Mouse (Mus musculus): Measurements from ENCODE around the gene Sh3bp1. TPM values are rescaled to one million over a fixed set of nuclear protein-coding genes. Genes with fewer than 3 reads are reported as not detected.
A peak's percentile ranks its signal among the peaks of the same experiment; 100 is the strongest.
"Not testable (repeated sequence)": the region's sequence is repeated elsewhere in the genome, so short reads cannot be mapped to it uniquely, and the experiment has no call there.

Sh3bp1 gene
- total RNA-seq, 2 experiments from 2014 or later, result 25.3 to 26.0 TPM

- DNase-seq (ENCODE audit: low spot score in 2 of 2), result peak; percentile 83
Observed at GRCm38 (mm10) chr15:78876991-78877809, 22.4 kb upstream of the Sh3bp1 start, which contains the start of gene Gga1. Gene Gga1, plus strand, starts transcription at chr15:78877190.

GRCm38 (mm10) chr15:78877810-78878390 lies 21.7 kb upstream of the Sh3bp1 start:
- no peak for DNase-seq (ENCODE audit: low spot score in 2 of 2)

GRCm38 (mm10) chr15:78878792-78879516 lies 20.6 kb upstream of the Sh3bp1 start:
- not testable (repeated sequence) for DNase-seq (ENCODE audit: low spot score in 2 of 2)

GRCm38 (mm10) chr15:78880432-78880831 lies 19.1 kb upstream of the Sh3bp1 start:
- DNase-seq (ENCODE audit: low spot score in 2 of 2), result no peak

- DNase-seq (ENCODE audit: low spot score in 2 of 2), result no peak
Observed at GRCm38 (mm10) chr15:78881828-78882227, 17.7 kb upstream of the Sh3bp1 start.

GRCm38 (mm10) chr15:78889401-78889853 lies 10.1 kb upstream of the Sh3bp1 start:
- no peak for DNase-seq (ENCODE audit: low spot score in 2 of 2)

- DNase-seq (ENCODE audit: low spot score in 2 of 2), result no peak
Observed at GRCm38 (mm10) chr15:78892440-78892839, 7.1 kb upstream of the Sh3bp1 start.

- DNase-seq (ENCODE audit: low spot score in 2 of 2), result no peak
Observed at GRCm38 (mm10) chr15:78894726-78895125, 4.8 kb upstream of the Sh3bp1 start.

- no peak for DNase-seq (ENCODE audit: low spot score in 2 of 2)
Observed at GRCm38 (mm10) chr15:78895741-78896140, 3.8 kb upstream of the Sh3bp1 start.

GRCm38 (mm10) chr15:78896149-78896548 lies 3.4 kb upstream of the Sh3bp1 start:
- no peak for DNase-seq (ENCODE audit: low spot score in 2 of 2)

GRCm38 (mm10) chr15:78897488-78897887 lies 2.1 kb upstream of the Sh3bp1 start:
- no peak for DNase-seq (ENCODE audit: low spot score in 2 of 2)

- DNase-seq (ENCODE audit: low spot score in 2 of 2), result no peak
Observed at GRCm38 (mm10) chr15:78898507-78899001, 1.0 kb upstream of the Sh3bp1 start.

- no peak for DNase-seq (ENCODE audit: low spot score in 2 of 2)
Observed at GRCm38 (mm10) chr15:78899409-78899739, 194 bp upstream of the Sh3bp1 start, which contains the start of gene Gm49510. Gene Gm49510, plus strand, starts transcription at chr15:78899667.

- DNase-seq (ENCODE audit: low spot score in 2 of 2), result no peak
Observed at GRCm38 (mm10) chr15:78900585-78901421, 1.2 kb downstream of the Sh3bp1 start.

GRCm38 (mm10) chr15:78901422-78901789 lies 1.8 kb downstream of the Sh3bp1 start:
- no peak for DNase-seq (ENCODE audit: low spot score in 2 of 2)

GRCm38 (mm10) chr15:78903243-78903642 lies 3.7 kb downstream of the Sh3bp1 start:
- DNase-seq (ENCODE audit: low spot score in 2 of 2), result peak in 1 of 2 experiments; percentile 71

GRCm38 (mm10) chr15:78908399-78908798 lies 8.8 kb downstream of the Sh3bp1 start:
- DNase-seq (ENCODE audit: low spot score in 2 of 2), result no peak

GRCm38 (mm10) chr15:78908982-78909381 lies 9.4 kb downstream of the Sh3bp1 start:
- DNase-seq (ENCODE audit: low spot score in 2 of 2), result no peak

GRCm38 (mm10) chr15:78912040-78912439 lies 12.5 kb downstream of the Sh3bp1 start:
- DNase-seq (ENCODE audit: low spot score in 2 of 2), result no peak

- DNase-seq (ENCODE audit: low spot score in 2 of 2), result peak; percentile 72 to 85
Observed at GRCm38 (mm10) chr15:78913632-78914090, 14.1 kb downstream of the Sh3bp1 start, which contains the start of gene Pdxp. Gene Pdxp, plus strand, starts transcription at chr15:78913919.

All from adrenal gland, postnatal 4 days (tissue).